Mouse (Mus musculus) left cerebral cortex, postnatal 10 days (tissue): ENCODE measurements around the gene Strip2. TPM values are rescaled to one million over a fixed set of nuclear protein-coding genes. Genes with fewer than 3 reads are reported as not detected.
A peak's percentile ranks its signal among the peaks of the same experiment; 100 is the strongest.

ENCODE experiments used
- DNase-seq, 2 experiments: peaks; one replicate each; pipeline ENCODE4 v3.0.0; 2021 to 2022; ENCODE audit warnings: low spot score in 2 of 2, mixed read lengths in 1 of 2; ENCODE audit errors: extremely low spot score in 1 of 2
- intact Hi-C: fragments of 180-260 bp; cut with DNase I; formaldehyde crosslinking; loops from one replicate; pipeline ENCODE4 v1.15.1; 2025
- microRNA-seq: library from miRNA; unstranded; fragments of <30 nt; microRNA quantifications from one replicate; pipeline ENCODE4 v1.2.0, GENCODE M21; 2022
- total RNA-seq, 2 experiments: library from RNA; stranded (reverse); gene quantifications; 2 replicates each; pipeline ENCODE4 v1.2.3; 2021

The Strip2 gene
- total RNA-seq, 2 experiments from 2014 or later, result 9.6 to 13.1 TPM

DNA sequence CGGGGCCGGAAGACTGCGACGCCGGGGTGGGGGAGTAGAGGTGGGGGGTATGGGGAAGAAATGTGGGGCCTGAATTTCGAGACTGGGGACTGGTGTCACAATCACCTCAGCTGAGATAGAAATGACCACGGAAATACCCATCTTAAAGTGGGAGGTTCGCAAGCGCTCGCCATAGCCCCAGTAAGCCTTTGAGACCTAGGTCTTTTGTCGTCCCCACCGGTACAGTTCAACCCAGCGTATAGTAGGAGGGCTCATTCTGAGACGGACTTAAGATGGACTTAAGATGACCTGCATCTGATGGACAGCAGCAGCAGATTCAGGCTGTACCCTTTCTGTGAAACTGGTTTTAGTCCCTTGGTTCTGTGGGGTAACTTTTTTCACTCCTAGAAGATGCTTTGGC is 68.7 kb downstream of the Strip2 start:
- intact Hi-C loops, result no loop called here
- no peak for DNase-seq

DNA sequence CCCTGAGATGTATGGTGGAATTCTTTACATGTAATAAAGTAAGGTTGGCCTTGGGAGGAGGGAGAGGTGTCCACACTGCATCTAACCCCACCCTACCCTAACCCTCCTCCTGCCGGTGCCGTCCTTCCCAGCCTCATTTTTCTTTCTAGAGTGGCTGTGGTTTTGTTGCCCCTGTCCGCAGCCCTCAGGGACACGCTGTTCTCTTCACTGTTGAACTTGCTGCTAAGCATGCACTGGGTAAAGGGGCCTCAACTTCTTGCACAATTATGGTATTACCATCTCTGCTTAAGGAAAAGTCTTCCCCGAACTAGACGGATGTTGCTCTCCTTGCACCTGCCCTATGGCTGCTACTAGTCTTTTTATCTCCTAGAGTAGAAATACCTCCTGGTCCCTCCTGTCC is 69.2 kb downstream of the Strip2 start:
- intact Hi-C loops, result no loop called here
- no peak for DNase-seq

DNA sequence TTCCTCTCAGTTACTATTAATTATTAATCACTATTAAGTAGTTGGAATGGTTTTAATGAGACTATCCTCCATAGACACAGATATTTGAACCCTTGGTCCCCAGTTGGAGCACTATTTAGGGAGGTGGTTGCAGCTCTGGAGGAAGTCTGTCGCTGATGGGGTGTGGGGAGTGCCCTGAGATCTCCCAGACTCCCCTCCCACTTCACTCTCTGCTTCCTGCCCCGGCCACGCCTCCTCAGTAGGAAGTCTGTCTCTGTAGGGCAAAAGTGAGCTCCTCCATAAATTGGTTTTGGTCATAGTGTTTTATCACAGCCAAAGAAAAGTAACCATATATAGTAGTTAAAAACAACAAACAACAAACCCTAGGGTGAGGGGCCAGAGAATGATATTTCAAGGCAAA is 70.4 kb downstream of the Strip2 start:
- intact Hi-C loops, result no loop called here
- no peak for DNase-seq

DNA sequence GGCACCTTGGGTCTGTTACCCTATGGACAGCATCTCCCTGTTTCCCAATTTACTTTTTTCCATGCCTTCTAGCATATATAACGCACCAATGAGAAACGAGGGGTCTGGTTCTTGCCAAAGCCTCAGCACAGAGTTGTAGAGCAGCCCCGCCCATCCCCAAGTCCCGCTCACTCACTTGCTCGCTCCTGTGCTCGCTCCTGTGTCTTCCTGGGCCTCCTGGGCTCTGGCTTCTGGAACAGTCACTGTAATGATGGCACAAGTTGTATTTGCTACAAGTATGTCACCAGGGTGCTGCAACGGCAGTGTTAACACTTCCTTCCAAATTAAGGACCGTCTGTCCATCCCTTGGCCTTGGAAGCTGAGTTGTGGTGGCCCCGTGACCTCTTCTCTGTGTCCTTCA is 81.3 kb downstream of the Strip2 start:
- DNase-seq, result peak in 1 of 2 experiments; percentile 32
- intact Hi-C loops, result no loop called here

DNA sequence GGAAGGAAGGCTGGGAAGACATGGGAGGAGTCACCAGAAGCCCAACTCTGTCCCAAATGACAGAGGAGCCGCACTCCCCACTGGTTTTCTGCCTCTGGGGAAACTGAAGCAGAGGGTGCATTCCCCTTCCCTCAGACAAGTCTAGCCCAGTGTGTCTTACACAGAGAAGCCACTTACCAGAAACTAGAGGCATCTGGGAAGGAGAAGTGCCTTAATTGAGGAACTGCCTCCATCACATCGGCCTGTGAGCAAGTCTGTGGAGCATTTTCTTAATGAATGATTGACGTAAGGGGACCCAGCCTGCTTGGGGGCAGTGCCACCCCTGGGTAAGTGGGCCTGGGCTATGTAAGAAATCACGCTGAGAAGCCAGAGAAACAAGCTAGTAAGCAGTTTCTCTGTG is 82.0 kb downstream of the Strip2 start:
- DNase-seq, result no peak
- intact Hi-C loops, result no loop called here

DNA sequence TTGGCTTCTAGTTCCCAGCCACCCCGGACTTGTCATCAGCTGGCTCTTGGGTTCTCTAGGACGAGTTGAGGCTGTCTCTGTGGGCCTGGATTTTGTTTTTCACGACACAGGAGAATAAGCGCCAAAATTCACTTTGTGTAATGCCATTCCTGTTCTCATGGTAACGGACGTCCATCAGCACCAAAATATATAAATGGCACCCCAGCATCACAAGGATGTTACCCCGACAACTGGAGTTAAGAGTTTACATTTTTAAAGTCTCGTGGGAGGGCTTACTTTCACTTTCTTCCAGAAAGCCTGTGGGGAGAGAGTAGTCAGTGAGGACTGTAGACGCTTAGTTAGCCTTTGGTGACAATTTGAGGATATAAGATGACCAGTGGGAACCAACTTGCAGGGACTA is 85.8 kb downstream of the Strip2 start:
- peak in 1 of 2 experiments; percentile 27 for DNase-seq
- intact Hi-C loops, result no loop called here

DNA sequence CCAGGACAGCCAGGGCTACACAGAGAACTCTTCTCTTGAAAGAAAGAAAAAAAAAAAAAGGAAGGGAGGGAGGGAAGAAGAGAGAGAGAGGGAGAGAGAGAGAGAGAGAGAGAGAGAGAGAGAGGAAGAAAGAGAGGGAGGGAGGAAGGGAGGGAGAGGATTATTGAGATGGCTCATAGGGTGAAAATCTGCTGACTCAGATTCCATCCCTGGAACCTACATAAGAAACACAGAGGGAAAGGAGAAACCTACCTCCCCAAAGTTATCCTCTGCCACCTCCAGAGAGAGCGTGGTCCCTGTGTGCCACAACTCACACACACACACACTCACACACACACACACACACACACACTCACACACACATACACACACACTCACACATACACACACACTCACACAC is 89.0 kb downstream of the Strip2 start:
- intact Hi-C loops, result no loop called here
- DNase-seq, result no peak

DNA sequence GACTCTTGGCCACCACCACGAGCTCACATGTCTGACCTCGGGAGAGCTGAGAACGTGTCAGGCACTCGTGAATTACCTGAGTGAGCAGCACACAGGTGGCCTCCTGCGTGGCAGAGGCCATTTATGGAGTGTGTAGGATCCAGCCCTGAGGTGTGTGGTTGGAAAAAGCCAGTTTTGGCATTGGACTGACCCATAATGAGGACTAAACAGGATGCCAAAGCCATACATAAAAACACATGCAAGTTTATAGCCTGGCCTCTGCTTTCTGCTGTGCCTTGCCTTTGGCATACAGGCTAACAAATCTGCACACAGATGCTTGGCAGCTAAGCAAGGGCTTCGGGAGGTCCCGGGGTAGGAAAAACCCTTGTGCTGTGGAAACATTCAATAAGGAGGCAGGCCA is 92.4 kb downstream of the Strip2 start:
- no peak for DNase-seq
- intact Hi-C loops, result no loop called here

Small RNA genes lying within 50 kb of the gene (microRNA-seq; reads per million reads assigned to microRNA genes)
- not detected for gene Gm23049

Other genes with a start within 250 kb of the Strip2 start
- gene Tspan33, start 222.8 kb upstream of the Strip2 start, total RNA-seq, result 10 to 100 TPM; 18.8 to 20.4 TPM
- gene Smo, start 181.5 kb upstream of the Strip2 start, total RNA-seq, result 10 to 100 TPM; 10.6 to 11.3 TPM
- 10 to 100 TPM; 67.9 to 75.9 TPM for gene Ahcyl2, start 149.0 kb upstream of the Strip2 start, total RNA-seq
- gene Nrf1, start 131.0 kb downstream of the Strip2 start, total RNA-seq, result 10 to 100 TPM; 19.5 to 21.4 TPM